Mouse (Mus musculus): Measurements from ENCODE around the gene Zfp451. TPM values are rescaled to one million over a fixed set of nuclear protein-coding genes. Genes with fewer than 3 reads are reported as not detected.
"Not testable (repeated sequence)": the region's sequence is repeated elsewhere in the genome, so short reads cannot be mapped to it uniquely, and the experiment has no call there.

The Zfp451 gene
- polyA plus RNA-seq, 1 experiment from 2014 or later: 21.7 TPM

GRCm38 (mm10) chr1:33754089-33754488 lies 60.3 kb downstream of the Zfp451 start:
- Histone ChIP-seq H3K9me3 (replicated peaks; ENCODE audit: control insufficient read depth, low read length) (no peaks in the 10 kb centered on the region), H3K27me3 (ENCODE audit: control insufficient read depth, insufficient read depth, low read length) (no peaks in the 10 kb centered on the region), H3K4me2 (ENCODE audit: low read depth, low read length) (no peak overlapping the region), H3K36me3 (ENCODE audit: control insufficient read depth, insufficient read depth, low read length) (no peaks in the 10 kb centered on the region), H3K27ac (ENCODE audit: low read length) (peak overlapping the region; percentile 29; the same call in 1 of the 2 replicates), H3K4me3 (replicated peaks; ENCODE audit: low read length) (no peak overlapping the region), H3K9ac (ENCODE audit: low read length) (no peak overlapping the region), H3K4me1 (ENCODE audit: control insufficient read depth, insufficient read depth, low read length) (0 out of 2 replicates have a peak, but pooled peaks cover 10% of the 10 kb centered on the region)
- ATAC-seq (ENCODE audit: insufficient read depth, low FRiP score): no peak
- WGBS: 83% methylated on average over 17 of the region's 17 CpGs

DNA sequence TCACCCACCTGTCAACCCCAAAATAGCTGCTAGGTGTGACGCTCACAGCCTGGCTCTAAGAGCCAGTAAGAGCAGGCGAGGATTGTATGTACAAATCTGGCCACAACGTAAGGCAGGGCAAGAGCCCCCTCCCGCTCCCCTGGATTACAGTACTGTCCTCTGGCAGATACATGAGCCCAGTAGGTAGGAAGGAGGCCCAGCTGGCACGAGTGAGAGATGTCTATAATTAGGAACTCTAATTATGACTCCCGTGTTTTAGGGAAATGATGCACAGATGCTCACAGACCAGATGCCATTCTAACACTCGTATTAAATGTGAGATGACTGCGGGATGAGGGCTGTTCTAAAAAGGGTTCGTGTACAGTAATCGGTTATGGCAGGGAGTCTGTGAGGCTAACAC lies 63.1 kb downstream of the Zfp451 start:
- Histone ChIP-seq H3K9ac (ENCODE audit: low read length) (no peak overlapping the region), H3K4me2 (ENCODE audit: low read depth, low read length) (no peak overlapping the region), H3K4me1 (ENCODE audit: control insufficient read depth, insufficient read depth, low read length) (0 out of 2 replicates have a peak, but pooled peaks cover 2% of the 10 kb centered on the region), H3K27me3 (ENCODE audit: control insufficient read depth, insufficient read depth, low read length) (no peaks in the 10 kb centered on the region), H3K36me3 (ENCODE audit: control insufficient read depth, insufficient read depth, low read length) (peaks cover 8% of the 10 kb centered on the region; the same call in 1 of the 2 replicates), H3K27ac (ENCODE audit: low read length) (no peak overlapping the region), H3K4me3 (replicated peaks; ENCODE audit: low read length) (no peak overlapping the region), H3K9me3 (replicated peaks; ENCODE audit: control insufficient read depth, low read length) (no peaks in the 10 kb centered on the region)
- no peak for ATAC-seq (ENCODE audit: insufficient read depth, low FRiP score)
- WGBS: 88% methylated on average over 10 of the region's 10 CpGs

- ATAC-seq (ENCODE audit: insufficient read depth, low FRiP score); H3K4me3 ChIP-seq (replicated peaks; ENCODE audit: low read length): not testable (repeated sequence)
- 92% methylated on average over 3 of the region's 4 CpGs for WGBS
These were observed 64.7 kb downstream of the Zfp451 start for GRCm38 (mm10) chr1:33749709-33750108.

DNA sequence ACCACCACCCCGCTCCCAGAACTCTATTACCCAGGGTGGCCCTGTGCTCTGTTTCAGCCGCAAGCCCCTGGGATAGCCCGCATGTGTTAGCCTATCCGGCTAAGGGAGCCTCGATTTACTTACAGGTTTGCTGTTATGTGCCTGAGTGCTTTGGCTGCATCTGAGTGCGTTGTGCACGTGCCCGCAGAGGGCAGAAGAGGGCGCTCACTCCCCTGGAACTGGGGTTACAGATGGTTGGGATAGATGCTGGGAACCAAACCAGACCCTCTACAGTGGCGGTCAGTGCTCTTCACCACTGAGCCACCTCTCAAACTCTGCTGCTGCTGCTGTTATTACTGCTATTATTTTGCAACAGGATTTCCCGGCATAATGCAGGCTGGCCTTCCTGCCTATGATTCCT lies 65.3 kb downstream of the Zfp451 start:
- 94% methylated on average over 11 of the region's 11 CpGs for WGBS
- no peak overlapping the region for H3K4me2 ChIP-seq (ENCODE audit: low read depth, low read length)
- H3K27ac ChIP-seq (ENCODE audit: low read length): no peak overlapping the region
- H3K9ac ChIP-seq (ENCODE audit: low read length): no peak overlapping the region
- ATAC-seq (ENCODE audit: insufficient read depth, low FRiP score): no peak
- H3K9me3 ChIP-seq (replicated peaks; ENCODE audit: control insufficient read depth, low read length): no peaks in the 10 kb centered on the region
- H3K27me3 ChIP-seq (ENCODE audit: control insufficient read depth, insufficient read depth, low read length): no peaks in the 10 kb centered on the region
- H3K4me3 ChIP-seq (replicated peaks; ENCODE audit: low read length): no peak overlapping the region
- 0 out of 2 replicates have a peak, but pooled peaks cover 2% of the 10 kb centered on the region for H3K4me1 ChIP-seq (ENCODE audit: control insufficient read depth, insufficient read depth, low read length)
- peaks cover 12% of the 10 kb centered on the region; the same call in 1 of the 2 replicates for H3K36me3 ChIP-seq (ENCODE audit: control insufficient read depth, insufficient read depth, low read length)

More at GRCm38 (mm10) chr1:33749709-33750108, 64.7 kb downstream of the Zfp451 start:
- H3K36me3 ChIP-seq (ENCODE audit: control insufficient read depth, insufficient read depth, low read length): peaks cover 12% of the 10 kb centered on the region; the same call in 1 of the 2 replicates
- not testable (repeated sequence) for H3K27me3 ChIP-seq (ENCODE audit: control insufficient read depth, insufficient read depth, low read length); H3K4me2 ChIP-seq (ENCODE audit: low read depth, low read length); H3K9ac ChIP-seq (ENCODE audit: low read length); H3K27ac ChIP-seq (ENCODE audit: low read length); H3K4me1 ChIP-seq (ENCODE audit: control insufficient read depth, insufficient read depth, low read length); H3K9me3 ChIP-seq (replicated peaks; ENCODE audit: control insufficient read depth, low read length)

DNA sequence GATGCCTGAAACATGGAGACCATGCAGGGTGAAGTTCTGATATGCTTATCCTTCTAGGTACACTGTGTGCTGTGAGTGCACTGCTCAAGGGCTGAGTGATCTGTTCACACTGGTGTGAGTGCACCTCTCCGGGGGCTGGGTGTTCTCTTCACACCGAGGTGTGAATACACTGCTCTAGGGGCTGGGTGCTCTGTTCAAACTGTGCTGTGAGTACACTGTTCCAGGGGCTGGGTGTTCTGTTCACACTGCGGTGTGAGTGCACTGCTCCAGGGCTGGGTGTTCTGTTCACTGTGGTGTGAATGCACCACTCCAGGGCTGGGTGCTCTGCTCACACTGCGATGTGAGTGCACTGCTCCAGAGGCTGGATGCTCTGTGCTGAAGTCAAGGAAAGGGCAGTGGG lies 68.5 kb downstream of the Zfp451 start:
- Histone ChIP-seq H3K27ac (ENCODE audit: low read length) (no peak overlapping the region), H3K4me1 (ENCODE audit: control insufficient read depth, insufficient read depth, low read length) (no peaks in the 10 kb centered on the region), H3K9ac (ENCODE audit: low read length) (no peak overlapping the region), H3K4me3 (replicated peaks; ENCODE audit: low read length) (no peak overlapping the region), H3K27me3 (ENCODE audit: control insufficient read depth, insufficient read depth, low read length) (no peaks in the 10 kb centered on the region), H3K9me3 (replicated peaks; ENCODE audit: control insufficient read depth, low read length) (no peaks in the 10 kb centered on the region), H3K4me2 (ENCODE audit: low read depth, low read length) (no peak overlapping the region), H3K36me3 (ENCODE audit: control insufficient read depth, insufficient read depth, low read length) (peaks cover 12% of the 10 kb centered on the region; the same call in 1 of the 2 replicates)
- ATAC-seq (ENCODE audit: insufficient read depth, low FRiP score): 0 out of 2 replicates have a peak, but pooled peaks have one; percentile 17
- WGBS: 93% methylated on average over 4 of the region's 4 CpGs

GRCm38 (mm10) chr1:33744815-33745214 lies 69.6 kb downstream of the Zfp451 start:
- H3K27me3 ChIP-seq (ENCODE audit: control insufficient read depth, insufficient read depth, low read length); H3K4me3 ChIP-seq (replicated peaks; ENCODE audit: low read length); ATAC-seq (ENCODE audit: insufficient read depth, low FRiP score); H3K4me2 ChIP-seq (ENCODE audit: low read depth, low read length); H3K4me1 ChIP-seq (ENCODE audit: control insufficient read depth, insufficient read depth, low read length); H3K9me3 ChIP-seq (replicated peaks; ENCODE audit: control insufficient read depth, low read length); H3K27ac ChIP-seq (ENCODE audit: low read length); H3K9ac ChIP-seq (ENCODE audit: low read length): not testable (repeated sequence)
- 90% methylated on average over 9 of the region's 9 CpGs for WGBS
- H3K36me3 ChIP-seq (ENCODE audit: control insufficient read depth, insufficient read depth, low read length): peaks cover 12% of the 10 kb centered on the region; the same call in 1 of the 2 replicates

- no peak for ATAC-seq (ENCODE audit: insufficient read depth, low FRiP score)
- Histone ChIP-seq H3K9me3 (replicated peaks; ENCODE audit: control insufficient read depth, low read length) (no peaks in the 10 kb centered on the region), H3K27ac (ENCODE audit: low read length) (no peak overlapping the region), H3K4me1 (ENCODE audit: control insufficient read depth, insufficient read depth, low read length) (no peaks in the 10 kb centered on the region), H3K4me2 (ENCODE audit: low read depth, low read length) (no peak overlapping the region), H3K9ac (ENCODE audit: low read length) (no peak overlapping the region), H3K4me3 (replicated peaks; ENCODE audit: low read length) (no peak overlapping the region), H3K27me3 (ENCODE audit: control insufficient read depth, insufficient read depth, low read length) (no peaks in the 10 kb centered on the region), H3K36me3 (ENCODE audit: control insufficient read depth, insufficient read depth, low read length) (peaks cover 12% of the 10 kb centered on the region; the same call in 1 of the 2 replicates)
- 21% methylated on average over 8 of the region's 8 CpGs for WGBS
These were observed 71.5 kb downstream of the Zfp451 start for GRCm38 (mm10) chr1:33742903-33743302.

GRCm38 (mm10) chr1:33739302-33739701 lies 75.1 kb downstream of the Zfp451 start:
- peak; percentile 72 for ATAC-seq (ENCODE audit: insufficient read depth, low FRiP score)
- Histone ChIP-seq H3K4me3 (replicated peaks; ENCODE audit: low read length) (no peak overlapping the region), H3K4me1 (ENCODE audit: control insufficient read depth, insufficient read depth, low read length) (no peaks in the 10 kb centered on the region), H3K36me3 (ENCODE audit: control insufficient read depth, insufficient read depth, low read length) (peaks cover 3% of the 10 kb centered on the region; the same call in 1 of the 2 replicates), H3K4me2 (ENCODE audit: low read depth, low read length) (no peak overlapping the region), H3K27me3 (ENCODE audit: control insufficient read depth, insufficient read depth, low read length) (no peaks in the 10 kb centered on the region), H3K9ac (ENCODE audit: low read length) (no peak overlapping the region), H3K9me3 (replicated peaks; ENCODE audit: control insufficient read depth, low read length) (no peaks in the 10 kb centered on the region), H3K27ac (ENCODE audit: low read length) (no peak overlapping the region)
- WGBS: 28% methylated on average over 12 of the region's 12 CpGs

DNA sequence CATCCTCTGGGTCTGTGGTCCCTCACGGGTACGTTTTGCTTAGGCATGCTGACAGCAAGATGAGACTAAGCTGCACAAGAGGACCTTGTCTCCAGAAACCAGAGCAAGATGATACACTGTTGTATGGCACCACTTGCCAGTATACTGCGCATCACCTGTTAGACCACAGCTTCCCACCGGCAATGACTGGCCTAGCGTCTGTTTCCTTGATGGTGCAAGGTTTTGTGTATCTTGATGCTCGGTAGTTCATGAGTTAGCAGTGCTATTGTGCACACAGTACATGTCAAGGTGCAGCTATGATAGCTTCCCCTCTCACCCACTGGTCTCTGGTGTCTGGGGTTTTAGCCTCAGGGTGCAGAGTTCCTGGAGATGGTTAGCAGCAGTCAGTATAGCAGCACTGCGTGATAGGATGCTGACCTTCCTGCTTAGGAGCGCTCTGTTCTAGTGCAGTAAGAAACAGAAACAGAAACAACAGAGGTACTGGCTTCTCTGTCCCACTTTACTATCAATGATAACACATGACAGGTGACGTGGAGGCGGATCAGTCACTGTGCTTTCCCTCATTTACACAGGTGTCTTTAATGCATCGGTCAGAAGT lies 75.6 kb downstream of the Zfp451 start:
- peaks cover 3% of the 10 kb centered on the region; the same call in 1 of the 2 replicates for H3K36me3 ChIP-seq (ENCODE audit: control insufficient read depth, insufficient read depth, low read length)

More for the DNA sequence above, 75.6 kb downstream of the Zfp451 start:
- H3K27me3 ChIP-seq (ENCODE audit: control insufficient read depth, insufficient read depth, low read length): no peaks in the 10 kb centered on the region
- H3K27ac ChIP-seq (ENCODE audit: low read length): no peak overlapping the region
- no peak overlapping the region for H3K4me3 ChIP-seq (replicated peaks; ENCODE audit: low read length)
- no peak for ATAC-seq (ENCODE audit: insufficient read depth, low FRiP score)
- H3K4me2 ChIP-seq (ENCODE audit: low read depth, low read length): no peak overlapping the region
- H3K9me3 ChIP-seq (replicated peaks; ENCODE audit: control insufficient read depth, low read length): no peaks in the 10 kb centered on the region
- no peak overlapping the region for H3K9ac ChIP-seq (ENCODE audit: low read length)
- WGBS: 80% methylated on average over 11 of the region's 11 CpGs
- H3K4me1 ChIP-seq (ENCODE audit: control insufficient read depth, insufficient read depth, low read length): no peaks in the 10 kb centered on the region

Measured in stomach, embryonic 16.5 days (tissue).